Mouse (Mus musculus) telencephalon, adult 2 months (tissue): ENCODE data around the gene Cfap58.

Experiments
- DNase-seq: peaks from one replicate; pipeline ENCODE4 v3.0.0-alpha.2; 2011; ENCODE audit warnings: low read depth, low spot score

Gene Cfap58

GRCm38 (mm10) chr19:48079718-48080117, 142.2 kb downstream of the Cfap58 start:
- DNase-seq: no peak

- DNase-seq: no peak
These were observed 144.0 kb downstream of the Cfap58 start for GRCm38 (mm10) chr19:48081456-48081855.
